Mouse (Mus musculus): ENCODE results near the gene Nr1i2.

- TF ChIP-seq POLR2A (IDR thresholded peaks at IDR 0.05; ENCODE audit: control insufficient read depth, extremely low read depth, insufficient read depth, low read length, poor library complexity) = no peak
- no peak for TF ChIP-seq CTCF (IDR thresholded peaks at IDR 0.05; ENCODE audit: borderline replicate concordance, control insufficient read depth, extremely low read depth, insufficient read depth, low read length, poor library complexity)
These were observed 8.1 kb downstream of the Nr1i2 start for GRCm38 (mm10) chr16:38286541-38286940.

All from thymus, adult 2 months (tissue).